Mouse (Mus musculus) bone marrow macrophage, adult 2 months (primary cell): Measurements from ENCODE around the gene Nprl2.

Experiments used
- CTCF ChIP-seq: IDR thresholded peaks from 2 replicates; pipeline ENCODE4 v1.5.1; 2012; ENCODE audit warnings: low read depth, mild to moderate bottlenecking, low read length, moderate library complexity
- POLR2A ChIP-seq: IDR thresholded peaks from 2 replicates; pipeline ENCODE4 v1.6.1; 2012; ENCODE audit warnings: mild to moderate bottlenecking, low read depth, low read length, borderline replicate concordance

DNA sequence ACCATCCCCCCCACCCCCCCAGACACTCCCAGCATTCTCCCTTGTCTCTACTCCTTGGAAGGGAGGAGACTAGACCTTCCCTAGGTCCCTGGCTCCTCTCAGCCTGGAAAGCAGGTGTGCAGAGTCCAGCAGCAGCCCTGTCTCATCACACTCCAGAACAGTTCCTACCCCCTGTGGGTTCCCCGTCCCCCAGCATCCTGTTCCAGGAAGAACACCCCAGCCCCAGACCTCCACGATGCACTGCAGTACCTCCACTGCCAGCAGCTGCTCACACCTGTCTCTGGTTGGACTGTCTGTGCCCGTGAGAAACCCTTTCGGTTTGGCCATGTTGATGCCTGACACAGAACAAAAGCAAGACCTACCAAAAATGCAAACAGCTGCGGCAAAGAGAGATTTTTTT is 20.8 kb upstream of the Nprl2 start:
- TF ChIP-seq CTCF: no peak
- TF ChIP-seq POLR2A: no peak
